Mouse (Mus musculus) heart, embryonic 15.5 days (tissue): ENCODE results near the gene Pml. TPM values are rescaled to one million over a fixed set of nuclear protein-coding genes. Genes with fewer than 3 reads are reported as not detected.

Source experiments
- ATAC-seq: fragments of 200-750 bp; cut with Nextera tagmentation; replicated peaks from 2 replicates; pipeline ENCODE4 v1.8.0; 2017; ENCODE audit warnings: low read depth, moderate TSS enrichment; ENCODE audit not compliant: insufficient number of reproducible peaks, insufficient read depth, low FRiP score
- H3K27ac ChIP-seq: fragments of 300-500 bp; sonication (generic); 2 replicates; pipeline ENCODE4 v1.5.1; 2015; ENCODE audit warnings: mild to moderate bottlenecking, inconsistent platforms
- H3K27me3 ChIP-seq: fragments of 300-500 bp; sonication (generic); 2 replicates; pipeline ENCODE4 v1.6.1; 2015; ENCODE audit warnings: inconsistent platforms
- H3K36me3 ChIP-seq: fragments of 300-500 bp; sonication (generic); 2 replicates; pipeline ENCODE4 v1.6.1; 2015; ENCODE audit warnings: mild to moderate bottlenecking, inconsistent platforms
- H3K4me1 ChIP-seq: fragments of 300-500 bp; sonication (generic); replicated peaks from 2 replicates; pipeline ENCODE4 v1.6.1; 2015; ENCODE audit warnings: inconsistent platforms
- H3K4me2 ChIP-seq: fragments of 300-500 bp; sonication (generic); 2 replicates; pipeline ENCODE4 v1.6.1; 2015; ENCODE audit warnings: inconsistent platforms, mild to moderate bottlenecking, moderate library complexity
- H3K4me3 ChIP-seq: fragments of 300-500 bp; sonication (generic); 2 replicates; pipeline ENCODE4 v1.5.1; 2015; ENCODE audit warnings: mild to moderate bottlenecking, inconsistent platforms
- H3K9ac ChIP-seq: fragments of 300-500 bp; sonication (generic); 2 replicates; pipeline ENCODE4 v1.6.1; 2015; ENCODE audit warnings: mild to moderate bottlenecking, inconsistent platforms
- H3K9me3 ChIP-seq: fragments of 300-500 bp; sonication (generic); replicated peaks from 2 replicates; pipeline ENCODE4 v1.6.1; 2016; ENCODE audit warnings: inconsistent platforms
- WGBS: fragments of 180-500 bp; shearing (Covaris S2); methylation state at CpG from one replicate; pipeline ENCODE4 v1.1.7; 2015; ENCODE audit warnings: mixed read lengths; 5-methylcytosine and 5-hydroxymethylcytosine counted together
- polyA plus RNA-seq: library from polyadenylated mRNA; unstranded; fragments of >200 nt; fragmentation: Nextera tagmentation; extraction: Ambion mirVana; gene quantifications from 2 replicates; pipeline ENCODE4 v1.2.1, GENCODE M21; 2015

Gene Pml
- polyA plus RNA-seq, 1 experiment from 2014 or later: 10.0 TPM

DNA sequence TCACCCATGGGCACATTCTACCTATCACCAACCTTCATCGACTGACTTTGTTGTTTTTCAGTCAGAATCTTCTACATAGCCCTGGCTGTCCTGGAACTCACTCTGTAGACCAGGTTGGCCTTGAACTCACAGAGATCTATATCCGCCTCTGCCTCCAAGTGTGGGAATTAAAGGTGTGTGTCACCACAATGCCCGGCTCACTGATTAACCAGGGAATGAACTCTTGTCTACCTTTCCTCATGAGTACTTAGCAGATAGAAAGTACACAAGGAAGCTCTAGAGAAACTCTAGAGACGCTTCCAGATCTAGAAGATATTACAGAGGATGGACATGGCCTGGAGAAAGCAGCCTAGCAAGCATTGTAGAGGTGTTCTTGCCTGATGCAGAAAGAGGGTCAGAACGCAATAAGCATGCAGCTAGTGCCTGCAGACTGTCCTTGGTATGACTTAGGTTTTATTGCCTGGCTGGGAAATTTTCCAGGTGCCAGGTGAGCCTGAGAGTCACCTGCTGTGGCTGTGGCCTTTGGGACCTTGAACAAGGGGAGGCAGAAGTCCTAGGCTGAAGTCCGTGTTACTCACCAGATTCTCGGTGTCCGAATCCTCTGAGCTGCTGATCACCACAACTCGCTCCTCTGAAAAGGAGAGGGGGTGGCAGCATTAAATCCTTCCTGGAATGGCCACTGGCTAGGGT is 20.7 kb downstream of the Pml start:
- H3K36me3 ChIP-seq: peaks cover 61% of the 10 kb centered on the region
- no peak for ATAC-seq
- H3K27me3 ChIP-seq: no peaks in the 10 kb centered on the region
- H3K9ac ChIP-seq: no peak overlapping the region
- no peak overlapping the region for H3K27ac ChIP-seq
- no peak overlapping the region for H3K4me3 ChIP-seq
- peaks cover 16% of the 10 kb centered on the region for H3K4me1 ChIP-seq
- 93% methylated on average over 9 of the region's 9 CpGs for WGBS
- no peak overlapping the region for H3K4me2 ChIP-seq
- no peaks in the 10 kb centered on the region for H3K9me3 ChIP-seq

DNA sequence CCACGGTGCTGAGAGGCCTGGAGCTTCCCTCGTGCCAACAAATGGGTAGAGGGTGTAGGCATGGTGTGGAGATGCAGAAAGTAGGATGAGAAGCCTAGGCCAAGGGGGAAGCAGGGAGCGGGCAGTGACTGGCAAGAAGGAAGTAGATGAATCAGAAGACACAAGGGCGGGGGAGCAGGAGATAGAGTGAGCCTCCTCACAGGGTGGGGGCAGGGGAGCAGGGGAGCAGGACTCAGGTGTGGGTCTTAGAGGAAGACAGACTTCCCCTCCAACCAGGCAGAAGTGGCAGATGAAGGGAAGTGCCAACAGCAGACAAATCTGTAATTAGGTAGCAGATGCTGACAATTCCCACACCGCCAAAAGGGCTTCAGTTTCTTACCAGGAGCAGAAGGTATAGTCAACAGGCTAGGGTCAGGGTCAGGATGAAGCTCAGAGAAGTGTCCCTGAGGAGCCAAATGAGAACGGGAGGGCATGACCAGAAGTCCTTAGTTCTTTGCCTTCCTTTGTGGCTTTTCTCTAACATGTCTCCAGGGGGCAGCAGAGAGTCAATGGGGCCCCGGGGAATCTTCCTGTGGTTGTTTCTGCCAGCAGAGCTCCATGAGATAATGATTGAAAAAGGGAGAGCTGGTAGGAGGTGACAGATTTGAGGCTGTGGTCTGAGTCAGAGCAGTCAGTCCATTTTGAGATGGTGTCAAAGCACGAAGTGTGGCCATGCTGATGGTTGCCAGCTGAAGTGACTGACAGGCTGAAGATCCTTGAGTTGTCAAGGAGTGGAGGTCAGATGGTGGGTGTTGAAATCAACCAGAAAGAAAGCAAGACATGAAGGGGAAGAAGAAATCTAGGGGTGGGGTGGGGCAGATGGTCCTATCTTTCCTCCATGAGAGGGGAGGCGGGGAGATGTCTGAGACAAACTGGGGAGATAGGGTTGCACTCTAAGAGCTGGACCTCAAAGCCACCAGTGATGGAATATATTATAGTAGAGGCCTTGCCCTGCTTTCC is 23.4 kb downstream of the Pml start:
- Histone ChIP-seq H3K27ac (no peak overlapping the region), H3K4me2 (no peak overlapping the region), H3K9ac (no peak overlapping the region), H3K9me3 (no peaks in the 10 kb centered on the region), H3K36me3 (peaks cover 64% of the 10 kb centered on the region), H3K4me1 (0 out of 2 replicates have a peak, but pooled peaks cover 2% of the 10 kb centered on the region), H3K4me3 (no peak overlapping the region), H3K27me3 (no peaks in the 10 kb centered on the region)
- WGBS: 55% methylated on average over 9 of the region's 9 CpGs
- ATAC-seq: no peak

DNA sequence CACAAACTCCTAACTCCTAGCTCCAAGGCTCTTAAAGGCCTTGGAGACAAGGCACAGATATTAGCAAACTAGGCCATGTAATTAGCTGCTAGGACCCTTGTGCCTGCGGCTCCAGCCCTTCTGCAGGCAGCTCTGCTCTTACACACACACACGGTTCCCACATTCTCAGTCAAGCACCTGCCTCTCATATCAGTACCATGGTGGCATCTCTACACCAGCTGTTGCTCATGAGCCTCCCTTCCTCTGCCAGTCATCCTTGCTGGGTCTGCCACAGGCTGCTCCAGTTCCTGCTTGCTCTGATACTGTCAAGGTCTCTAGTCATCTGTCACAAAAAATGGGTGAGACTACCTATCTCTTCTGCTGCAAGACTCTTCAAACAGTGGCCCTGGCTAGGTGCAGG is 25.2 kb downstream of the Pml start:
- no peak overlapping the region for H3K9ac ChIP-seq
- no peak for ATAC-seq
- 0 out of 2 replicates have a peak, but pooled peaks cover 2% of the 10 kb centered on the region for H3K4me1 ChIP-seq
- H3K9me3 ChIP-seq: no peaks in the 10 kb centered on the region
- H3K27me3 ChIP-seq: no peaks in the 10 kb centered on the region
- 80% methylated on average over 2 of the region's 2 CpGs for WGBS
- H3K27ac ChIP-seq: no peak overlapping the region
- H3K4me3 ChIP-seq: no peak overlapping the region
- H3K36me3 ChIP-seq: peaks cover 57% of the 10 kb centered on the region
- H3K4me2 ChIP-seq: no peak overlapping the region

DNA sequence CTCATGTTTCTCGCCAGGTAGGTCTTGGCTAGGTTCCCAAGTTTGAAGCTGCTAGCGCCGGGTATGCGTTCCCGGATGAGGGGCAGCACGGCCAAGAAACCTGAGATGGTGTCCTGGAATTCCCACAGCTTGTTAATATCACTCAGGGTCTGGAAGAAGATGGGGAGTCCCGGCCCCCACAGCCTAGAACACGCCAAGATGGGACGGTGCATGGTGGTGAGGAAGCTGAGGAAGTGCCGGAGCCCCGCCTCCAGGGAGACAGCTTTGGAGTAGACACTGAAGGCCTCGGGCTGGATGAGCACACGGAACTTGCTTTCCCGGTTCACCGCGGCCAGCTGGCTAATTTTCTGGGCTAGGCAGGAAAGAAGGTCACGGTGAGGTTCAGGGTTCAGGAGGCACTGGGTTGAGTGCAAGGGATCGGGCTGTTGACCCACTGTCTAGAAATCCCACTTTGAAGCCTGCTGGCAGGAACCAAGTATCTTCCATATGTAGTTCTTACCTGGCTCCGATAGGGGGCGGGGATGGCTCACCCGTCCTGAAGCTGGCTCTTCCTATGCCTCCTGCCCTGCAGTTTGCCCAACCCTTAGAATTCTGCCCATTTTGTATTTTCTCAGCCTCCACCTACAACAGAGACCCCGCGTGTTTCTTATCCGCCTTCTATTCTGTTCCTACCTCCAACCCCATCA is 29.2 kb downstream of the Pml start:
- Histone ChIP-seq H3K27me3 (no peaks in the 10 kb centered on the region), H3K36me3 (peaks cover 31% of the 10 kb centered on the region), H3K27ac (no peak overlapping the region), H3K4me1 (0 out of 2 replicates have a peak, but pooled peaks cover 1% of the 10 kb centered on the region), H3K9me3 (no peaks in the 10 kb centered on the region), H3K4me3 (no peak overlapping the region), H3K4me2 (no peak overlapping the region), H3K9ac (no peak overlapping the region)
- 67% methylated on average over 24 of the region's 24 CpGs for WGBS
- no peak for ATAC-seq

DNA sequence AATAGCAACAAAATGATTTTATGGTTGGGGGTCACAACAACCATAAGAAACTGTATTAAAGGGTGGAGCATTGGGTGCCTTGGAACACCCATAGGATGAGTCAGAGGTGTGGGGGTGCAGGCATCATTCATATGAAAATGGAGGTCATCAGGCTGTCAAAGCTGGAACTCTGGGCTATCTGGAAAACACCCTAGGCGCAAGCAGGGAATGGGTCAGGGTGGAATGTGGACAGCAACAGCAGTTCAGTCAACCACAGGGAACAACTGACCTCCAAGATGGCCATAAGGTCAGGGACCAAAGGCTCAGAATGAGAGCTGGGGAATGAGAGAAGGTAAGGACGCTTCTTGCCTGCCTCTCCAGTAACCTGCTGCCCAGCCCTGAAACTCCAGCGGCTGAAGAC is 31.0 kb downstream of the Pml start:
- no peak for ATAC-seq
- no peaks in the 10 kb centered on the region for H3K9me3 ChIP-seq
- peaks cover 29% of the 10 kb centered on the region for H3K36me3 ChIP-seq
- no peak overlapping the region for H3K9ac ChIP-seq
- H3K4me1 ChIP-seq: peaks cover 17% of the 10 kb centered on the region
- 81% methylated on average over 3 of the region's 3 CpGs for WGBS
- H3K27me3 ChIP-seq: no peaks in the 10 kb centered on the region
- no peak overlapping the region for H3K4me3 ChIP-seq
- H3K27ac ChIP-seq: no peak overlapping the region
- H3K4me2 ChIP-seq: no peak overlapping the region

DNA sequence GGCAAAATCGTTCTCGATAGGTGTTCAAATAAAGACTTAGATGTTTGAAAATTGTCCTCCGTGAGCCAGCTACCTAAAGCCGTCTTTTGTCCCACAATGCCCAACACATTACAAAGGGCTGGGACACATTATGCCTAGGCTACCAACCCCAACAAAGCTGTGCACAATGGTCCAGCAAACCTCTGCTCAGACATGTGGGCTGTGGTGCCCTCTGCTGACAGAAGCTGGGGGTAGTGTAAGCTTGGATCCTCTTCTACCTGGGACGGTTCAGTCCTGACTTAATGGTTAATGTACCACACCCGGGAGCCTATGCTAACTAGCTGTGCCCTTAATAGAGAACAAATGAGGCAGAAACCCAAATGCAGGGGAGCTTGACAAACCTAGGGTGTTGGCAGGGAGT is 33.2 kb downstream of the Pml start:
- 55% methylated on average over 6 of the region's 6 CpGs for WGBS
- no peak overlapping the region for H3K4me3 ChIP-seq
- no peak overlapping the region for H3K4me2 ChIP-seq
- H3K9ac ChIP-seq: no peak overlapping the region
- no peaks in the 10 kb centered on the region for H3K27me3 ChIP-seq
- no peaks in the 10 kb centered on the region for H3K9me3 ChIP-seq
- ATAC-seq: no peak
- no peak overlapping the region for H3K27ac ChIP-seq
- H3K4me1 ChIP-seq: peaks cover 27% of the 10 kb centered on the region
- peaks cover 13% of the 10 kb centered on the region for H3K36me3 ChIP-seq

DNA sequence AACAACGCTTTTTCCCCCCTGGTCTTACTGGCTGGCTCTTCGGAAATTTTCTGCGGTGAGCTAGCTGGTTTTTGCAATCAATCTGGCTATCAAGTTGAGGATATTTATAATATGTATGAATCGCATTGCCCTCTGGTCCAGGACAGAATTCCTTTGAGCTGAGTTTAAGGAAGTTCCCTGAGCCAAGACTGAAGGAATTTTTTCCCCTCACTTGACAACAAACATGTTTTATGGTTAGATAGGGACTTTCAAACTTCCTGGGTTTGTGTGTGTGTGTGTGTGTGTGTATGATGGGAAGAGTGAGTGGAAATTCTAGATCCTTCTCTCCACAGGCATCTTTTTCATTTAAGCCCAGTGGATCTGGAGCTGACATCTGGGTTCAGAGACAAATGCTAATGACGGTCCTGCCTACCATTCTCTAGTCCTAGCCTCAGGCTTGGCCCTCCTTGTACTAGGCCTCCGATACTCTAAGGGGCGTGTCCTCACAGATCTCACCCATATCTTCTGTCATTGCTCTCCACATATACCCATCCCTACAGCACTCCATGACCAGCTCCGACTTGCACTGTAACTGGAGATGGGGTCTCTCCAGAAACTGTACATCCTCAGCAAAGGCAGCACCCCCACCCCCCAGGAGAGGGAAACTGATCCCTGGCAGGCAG is 34.9 kb downstream of the Pml start:
- 0 out of 2 replicates have a peak, but pooled peaks have one; percentile 37 for ATAC-seq
- H3K4me2 ChIP-seq: no peak overlapping the region
- no peak overlapping the region for H3K9ac ChIP-seq
- 47% methylated on average over 8 of the region's 8 CpGs for whole genome bisulfite sequencing
- H3K4me1 ChIP-seq: peaks cover 40% of the 10 kb centered on the region
- H3K4me3 ChIP-seq: no peak overlapping the region
- peak overlapping the region; percentile 53 for H3K27ac ChIP-seq
- 0 out of 2 replicates have a peak, but pooled peaks cover 2% of the 10 kb centered on the region for H3K36me3 ChIP-seq
- H3K9me3 ChIP-seq: no peaks in the 10 kb centered on the region
- no peaks in the 10 kb centered on the region for H3K27me3 ChIP-seq

DNA sequence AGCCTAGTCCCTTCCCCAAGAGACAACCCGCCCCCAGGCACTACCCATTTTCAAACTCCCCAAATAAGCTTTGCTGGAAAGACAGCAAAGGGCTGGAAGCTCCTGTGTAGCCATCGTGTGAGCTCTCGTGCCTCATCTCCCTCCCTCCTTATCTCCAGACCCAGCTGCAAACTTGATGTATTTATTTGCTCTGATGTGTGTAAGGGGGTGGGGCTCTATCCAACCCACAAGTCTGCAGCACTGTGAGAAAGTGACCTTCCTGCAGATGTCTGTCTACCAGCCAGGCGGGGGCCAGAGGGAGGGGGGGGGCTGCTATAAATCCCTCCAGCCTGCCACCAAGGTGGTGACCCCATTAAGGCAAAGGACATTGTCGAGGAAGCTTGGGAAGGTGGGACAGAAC is 35.7 kb downstream of the Pml start:
- Histone ChIP-seq H3K4me3 (no peak overlapping the region), H3K9ac (no peak overlapping the region), H3K27me3 (no peaks in the 10 kb centered on the region), H3K36me3 (no peaks in the 10 kb centered on the region), H3K4me2 (0 out of 2 replicates have a peak overlapping the region, but pooled peaks have one; percentile 6), H3K9me3 (no peaks in the 10 kb centered on the region), H3K27ac (peak overlapping the region; percentile 38), H3K4me1 (peaks cover 40% of the 10 kb centered on the region)
- 14% methylated on average over 5 of the region's 5 CpGs for whole genome bisulfite sequencing
- peak; percentile 45; the same call in 1 of the 2 replicates for ATAC-seq

DNA sequence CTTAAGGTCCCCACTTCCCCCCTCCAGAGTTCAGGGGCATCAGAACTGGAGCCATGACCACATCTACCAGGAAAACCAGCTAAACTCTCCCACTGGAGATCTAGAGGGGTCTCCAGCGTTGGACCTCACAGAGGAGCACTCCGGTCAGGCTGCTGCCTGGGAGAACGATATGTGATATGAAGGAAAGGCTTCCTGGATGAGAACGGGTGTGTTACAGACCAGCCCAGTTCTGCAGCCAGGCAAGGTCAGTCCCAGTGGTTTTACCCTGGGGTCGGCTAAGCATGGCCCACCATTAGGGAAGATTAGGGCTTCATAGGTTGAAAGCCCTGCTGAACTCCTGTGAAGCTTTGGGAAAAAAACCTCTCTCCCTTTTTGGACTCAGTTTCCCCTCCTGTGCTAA is 36.2 kb downstream of the Pml start:
- no peak for ATAC-seq
- WGBS: 58% methylated on average over 5 of the region's 5 CpGs
- Histone ChIP-seq H3K36me3 (no peaks in the 10 kb centered on the region), H3K9ac (no peak overlapping the region), H3K27me3 (no peaks in the 10 kb centered on the region), H3K9me3 (no peaks in the 10 kb centered on the region), H3K27ac (no peak overlapping the region; the same call in 1 of the 2 replicates), H3K4me3 (no peak overlapping the region), H3K4me2 (no peak overlapping the region), H3K4me1 (peaks cover 40% of the 10 kb centered on the region)

DNA sequence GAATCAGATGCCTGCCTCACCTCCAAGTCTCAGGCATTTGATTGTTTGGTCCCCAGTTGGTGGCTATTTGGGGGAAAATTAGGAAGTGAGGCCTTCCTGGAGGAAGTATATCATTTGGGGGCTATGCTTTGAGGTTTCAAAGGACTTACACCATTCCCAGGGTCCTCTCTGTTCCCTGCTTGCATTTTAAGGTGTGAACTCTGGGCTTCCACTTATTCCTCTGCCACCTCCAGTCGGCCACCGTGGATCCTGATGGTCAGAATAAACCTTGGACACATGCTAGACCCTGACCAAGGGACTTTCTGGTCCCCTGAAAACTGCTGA is 39.3 kb downstream of the Pml start:
- Histone ChIP-seq H3K4me1 (peaks cover 39% of the 10 kb centered on the region), H3K9ac (no peak overlapping the region), H3K27me3 (no peaks in the 10 kb centered on the region), H3K36me3 (no peaks in the 10 kb centered on the region), H3K4me3 (no peak overlapping the region), H3K27ac (no peak overlapping the region), H3K9me3 (no peaks in the 10 kb centered on the region), H3K4me2 (no peak overlapping the region)
- 28% methylated on average over 2 of the region's 2 CpGs for WGBS
- ATAC-seq: no peak
